Mouse (Mus musculus): Measurements from ENCODE around the gene Psip1.
"Not testable (repeated sequence)": the region's sequence is repeated elsewhere in the genome, so short reads cannot be mapped to it uniquely, and the experiment has no call there.

Psip1 gene

DNA sequence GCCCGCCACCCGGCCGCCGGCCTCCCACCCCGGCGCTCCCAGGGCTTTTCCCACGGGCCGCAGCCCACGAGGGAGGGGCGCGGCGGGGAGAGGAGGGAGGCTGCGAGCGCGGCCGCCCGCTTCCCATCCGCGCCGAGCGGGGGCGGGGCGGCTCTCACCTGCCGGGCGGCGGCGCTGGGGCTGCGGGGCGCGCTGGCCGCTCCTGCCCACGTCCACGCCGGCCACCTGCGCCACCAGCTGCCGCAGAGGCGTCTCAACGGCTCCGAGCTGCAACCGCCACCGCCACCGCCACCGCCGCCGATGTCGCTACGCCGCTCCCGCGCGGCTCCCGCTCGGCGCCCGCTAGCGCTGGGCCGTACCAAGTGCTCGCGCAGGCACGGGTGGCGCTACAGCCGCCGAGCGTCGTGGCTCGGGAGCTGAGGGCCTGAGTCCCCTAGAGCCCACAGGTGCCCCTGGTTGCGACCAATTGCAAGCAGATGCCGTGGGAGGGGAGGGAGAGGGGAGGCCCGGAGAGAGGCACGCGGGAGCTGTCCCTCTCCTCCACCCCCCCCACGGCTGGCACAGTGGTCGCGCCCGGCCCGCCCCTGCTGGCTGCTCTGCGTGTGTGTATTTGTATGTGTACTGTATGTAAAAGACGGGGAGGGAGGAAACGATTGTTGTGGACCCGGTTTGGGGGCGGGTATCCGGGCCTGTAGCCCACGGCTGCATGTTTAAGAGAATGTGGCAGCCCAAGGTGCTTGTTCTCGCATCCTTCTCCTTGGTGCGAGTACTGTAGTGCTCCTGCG lies at the start of gene Psip1:
TSS of gene Psip1 (minus strand) at position 343 of the 785 bp plus-strand sequence.
- peak; percentile 75 for DNase-seq (ENCODE audit: low read depth, low spot score)

DNA sequence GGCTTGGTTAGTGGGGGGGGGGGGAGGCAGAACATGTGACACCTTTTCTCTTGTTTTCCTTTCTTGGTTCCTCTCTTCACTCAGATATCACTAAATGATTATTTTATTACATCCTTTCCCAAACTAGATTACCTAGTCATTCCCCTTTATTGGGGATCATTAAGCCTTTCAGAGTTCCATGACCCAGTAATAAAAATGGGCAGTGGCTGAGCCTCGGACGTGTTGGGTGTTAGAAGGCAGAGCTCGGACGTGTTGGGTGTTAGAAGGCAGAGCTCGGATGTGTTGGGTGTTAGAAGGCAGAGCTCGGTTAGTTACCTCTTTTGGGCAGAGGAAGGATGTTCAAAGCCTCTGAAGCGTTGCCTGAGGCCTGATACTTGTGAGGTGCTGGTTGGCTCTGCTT lies 47.8 kb upstream of the Psip1 start:
- no peak for DNase-seq (ENCODE audit: low read depth, low spot score)

DNA sequence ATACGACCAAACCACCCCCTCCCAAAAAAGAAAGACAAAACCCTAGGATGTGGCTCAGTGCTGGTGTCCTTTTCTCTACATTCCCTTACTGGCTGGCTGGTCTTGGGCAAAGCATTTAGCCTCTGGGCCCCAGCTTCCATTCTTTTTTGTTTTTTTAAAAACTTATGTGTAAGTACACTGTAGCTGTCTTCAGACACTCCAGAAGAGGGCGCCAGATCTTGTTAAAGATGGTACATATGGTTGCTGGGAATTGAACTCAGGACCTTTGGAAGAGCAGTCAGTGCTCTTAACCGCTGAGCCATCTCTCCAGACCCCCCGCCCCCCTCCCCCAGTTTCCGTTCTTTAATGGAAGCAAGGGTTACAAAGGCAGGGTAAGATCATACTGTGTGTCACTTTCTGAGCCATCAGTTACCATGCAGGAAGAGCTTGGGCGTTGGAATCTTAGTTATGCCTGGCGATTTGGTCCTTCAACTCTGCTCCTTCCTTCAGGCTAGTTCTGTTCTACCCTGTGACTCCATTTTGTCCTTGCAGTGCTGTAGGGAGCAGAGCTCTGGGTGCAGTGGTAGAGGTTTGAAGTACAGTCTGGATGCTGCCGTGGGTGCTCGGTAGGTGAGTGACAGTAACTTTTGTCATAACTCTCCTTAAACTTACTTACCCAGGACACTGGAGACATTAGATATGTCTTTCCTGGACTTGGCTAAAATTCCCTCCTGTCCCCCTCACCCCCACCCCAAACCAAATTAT lies 47.1 kb upstream of the Psip1 start:
- DNase-seq (ENCODE audit: low read depth, low spot score): no peak

DNA sequence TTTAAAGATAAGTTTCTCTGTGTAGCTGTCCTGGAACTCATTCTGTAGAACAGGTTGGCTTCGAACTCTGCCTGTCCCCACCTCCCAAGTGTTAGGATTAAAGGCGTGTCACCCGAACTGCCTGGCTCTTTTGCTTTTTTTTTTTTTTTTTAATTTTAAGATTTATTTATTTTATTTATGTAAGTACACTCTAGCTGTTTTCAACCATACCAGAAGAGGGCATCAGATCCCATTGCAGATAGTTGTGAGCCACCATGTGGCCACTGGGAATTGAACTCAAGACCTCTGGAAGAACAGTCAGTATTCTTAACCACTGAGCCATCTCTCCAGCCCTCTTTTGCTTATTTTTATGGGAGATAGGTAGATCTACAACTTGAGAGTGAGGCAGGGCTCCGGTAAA lies 43.8 kb upstream of the Psip1 start:
- not testable (repeated sequence) for DNase-seq (ENCODE audit: low read depth, low spot score)

DNA sequence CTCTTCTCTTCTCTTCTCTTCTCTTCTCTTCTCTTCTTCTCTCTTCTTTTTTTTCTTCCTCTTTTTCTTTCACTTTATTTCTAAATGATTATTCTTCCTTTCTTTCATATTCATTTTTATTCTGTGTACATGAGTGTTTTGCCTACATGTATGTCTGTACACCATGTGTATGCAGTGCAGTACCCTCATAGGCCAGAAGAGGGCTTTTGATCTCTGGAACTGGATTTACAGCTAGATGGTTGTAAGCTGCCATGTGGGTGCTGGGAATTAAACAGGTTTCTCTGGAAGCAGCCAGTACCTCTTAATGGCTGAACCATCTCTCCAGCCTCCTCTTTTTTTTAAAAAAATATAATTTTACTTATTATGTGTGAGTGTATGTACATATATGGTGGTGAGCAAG lies 41.7 kb upstream of the Psip1 start:
- DNase-seq (ENCODE audit: low read depth, low spot score): no peak

DNA sequence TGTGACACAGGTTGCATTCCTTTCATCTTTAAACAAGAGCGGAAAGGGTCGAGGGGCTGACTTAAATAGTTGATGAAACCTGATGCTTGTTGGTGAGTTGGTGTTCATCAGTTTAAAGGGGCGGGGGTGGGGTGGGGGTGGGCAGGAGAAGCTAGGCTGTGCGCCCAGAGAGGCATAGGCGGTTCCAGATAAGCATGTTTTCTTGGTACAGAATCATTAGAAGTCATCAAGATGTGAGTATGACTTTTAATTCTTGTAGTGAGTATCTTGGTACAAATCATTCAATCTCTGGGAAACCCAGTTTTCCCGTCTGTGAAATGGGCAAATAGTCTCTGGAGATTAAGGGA lies 40.7 kb upstream of the Psip1 start:
- DNase-seq (ENCODE audit: low read depth, low spot score): no peak

DNA sequence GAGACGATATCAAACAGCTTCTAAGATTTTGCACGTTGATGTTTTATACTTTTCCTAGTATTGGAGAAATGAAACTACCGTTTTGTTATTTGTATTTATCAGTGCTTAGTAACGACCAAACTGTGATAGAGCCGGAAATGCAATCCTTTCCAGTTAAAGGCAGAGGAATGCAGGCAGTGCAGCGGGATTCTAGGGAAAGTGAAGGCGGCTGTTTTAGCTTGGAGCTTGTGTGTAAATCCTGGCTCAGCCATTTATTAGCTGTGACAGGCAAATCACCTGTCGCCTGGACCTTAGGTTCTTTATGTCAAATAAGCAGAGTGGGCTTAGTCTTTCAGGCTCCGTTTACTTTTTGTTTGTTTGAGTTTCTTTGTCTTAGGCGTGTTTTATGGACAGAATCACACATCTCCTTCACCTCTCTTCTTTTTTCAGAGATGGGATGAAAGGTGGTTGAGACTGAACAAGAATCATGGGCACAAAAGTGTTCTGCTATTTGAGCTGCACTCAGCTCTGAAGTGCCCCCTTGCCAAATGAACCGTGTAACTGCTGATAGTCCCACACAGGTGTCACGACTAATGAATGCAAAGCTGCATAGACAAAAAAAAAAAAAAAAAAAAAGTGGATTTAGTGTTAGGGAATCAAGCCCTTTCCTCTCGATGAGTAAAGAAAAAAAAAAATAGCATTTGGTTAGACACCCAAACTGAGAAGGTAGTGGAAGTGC lies 40.2 kb upstream of the Psip1 start:
- DNase-seq (ENCODE audit: low read depth, low spot score): no peak

DNA sequence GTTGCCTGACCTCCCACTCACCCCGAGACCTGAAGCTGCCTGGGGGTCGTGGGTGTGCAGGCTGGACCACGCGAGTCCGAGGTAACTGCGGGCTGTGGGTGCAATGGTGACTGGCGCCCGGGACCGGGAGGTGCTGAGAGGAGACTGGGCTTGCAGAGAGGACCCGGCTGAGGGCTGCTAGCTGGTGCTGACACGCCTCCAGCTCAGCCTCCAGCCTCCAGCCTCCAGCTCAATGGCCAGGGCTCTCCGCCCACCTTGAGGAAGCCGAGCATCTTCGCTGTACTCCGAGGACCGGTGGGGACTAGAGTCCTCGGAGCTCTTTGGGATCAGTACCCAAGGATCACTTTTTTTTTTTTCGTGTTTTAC lies 39.4 kb upstream of the Psip1 start:
- no peak for DNase-seq (ENCODE audit: low read depth, low spot score)

DNA sequence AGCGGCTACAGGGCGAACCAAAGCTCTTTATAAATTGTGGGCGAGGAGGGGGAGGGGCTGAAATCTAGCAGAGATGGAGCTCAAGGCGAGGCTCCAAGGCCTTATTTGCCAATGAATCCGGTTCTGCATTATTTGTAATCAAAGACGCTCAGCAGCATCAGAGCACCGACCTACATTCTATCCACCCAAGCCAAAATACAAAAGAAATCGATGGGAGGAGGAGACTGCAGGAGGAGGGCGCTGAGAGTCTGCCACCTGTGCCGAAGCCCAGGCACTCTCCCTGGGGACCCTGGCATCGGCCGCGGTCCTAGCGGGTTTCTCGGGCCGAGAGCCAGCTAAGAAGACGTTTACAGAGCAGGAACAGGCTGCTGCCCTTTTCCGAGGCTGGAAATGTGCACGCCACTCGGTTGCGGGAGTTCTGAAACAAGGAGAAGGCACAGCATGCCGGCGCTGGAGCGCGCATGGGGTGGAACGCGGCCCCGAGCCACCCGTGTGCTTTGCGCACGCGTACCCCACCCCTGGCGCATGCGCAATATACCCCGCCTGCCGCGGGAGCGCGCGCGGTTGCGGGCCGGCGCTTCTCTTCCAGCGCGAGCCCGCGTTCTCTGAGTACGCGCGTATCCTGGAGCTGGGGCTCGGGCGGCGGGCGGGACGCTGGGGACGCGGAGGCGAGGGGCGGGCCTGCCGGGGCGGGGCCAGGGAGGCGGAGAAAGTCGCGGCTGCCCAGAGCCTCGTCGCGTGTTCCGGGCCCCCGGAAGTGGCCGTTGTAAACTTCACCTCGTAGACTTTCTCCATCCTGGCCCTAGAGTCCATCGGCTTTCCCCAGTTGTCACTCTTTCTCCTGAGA lies 38.8 kb upstream of the Psip1 start, which contains the start of gene Ccdc171:
TSS of gene Ccdc171 (plus strand) at position 703 of the 847 bp plus-strand sequence.
- DNase-seq (ENCODE audit: low read depth, low spot score): peak; percentile 86

DNA sequence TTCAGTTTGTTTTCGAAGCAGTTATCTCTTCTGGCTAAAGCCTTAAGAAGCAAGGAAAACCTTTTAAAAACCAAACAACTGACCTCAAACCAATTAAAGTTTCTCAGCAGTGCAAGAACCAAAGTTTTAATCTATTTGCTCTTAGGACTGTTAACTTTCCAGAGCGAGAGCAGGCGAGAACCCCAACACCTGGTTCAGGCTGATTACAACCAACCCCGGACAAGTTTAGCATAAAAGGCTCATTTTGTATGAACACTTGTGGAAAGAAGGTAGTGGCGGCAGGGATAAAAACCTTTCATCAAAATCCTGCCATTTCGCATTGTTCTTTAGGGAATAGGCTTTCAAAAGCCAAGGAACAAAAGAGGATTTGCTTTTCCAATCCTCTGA lies 38.2 kb upstream of the Psip1 start:
- no peak for DNase-seq (ENCODE audit: low read depth, low spot score)

DNA sequence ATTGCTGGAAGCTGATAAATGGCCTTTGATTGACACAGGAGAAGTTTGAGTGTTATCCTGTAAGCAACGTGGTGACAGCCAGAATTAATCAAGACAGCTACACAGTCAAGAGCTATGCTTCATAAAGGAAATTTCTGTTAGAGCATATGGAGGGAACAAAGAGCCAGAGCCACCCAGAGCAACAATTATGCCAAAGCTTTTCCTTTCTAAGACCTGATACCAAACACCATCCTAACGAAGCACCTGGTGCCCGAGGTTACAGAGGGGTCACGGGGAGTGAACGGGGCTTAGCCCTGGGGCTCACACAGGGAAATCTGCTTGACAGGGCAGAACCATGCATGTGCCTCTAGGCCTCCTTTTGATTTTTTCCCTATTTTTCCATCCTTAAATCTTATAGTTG lies 35.8 kb upstream of the Psip1 start:
- DNase-seq (ENCODE audit: low read depth, low spot score): no peak

DNA sequence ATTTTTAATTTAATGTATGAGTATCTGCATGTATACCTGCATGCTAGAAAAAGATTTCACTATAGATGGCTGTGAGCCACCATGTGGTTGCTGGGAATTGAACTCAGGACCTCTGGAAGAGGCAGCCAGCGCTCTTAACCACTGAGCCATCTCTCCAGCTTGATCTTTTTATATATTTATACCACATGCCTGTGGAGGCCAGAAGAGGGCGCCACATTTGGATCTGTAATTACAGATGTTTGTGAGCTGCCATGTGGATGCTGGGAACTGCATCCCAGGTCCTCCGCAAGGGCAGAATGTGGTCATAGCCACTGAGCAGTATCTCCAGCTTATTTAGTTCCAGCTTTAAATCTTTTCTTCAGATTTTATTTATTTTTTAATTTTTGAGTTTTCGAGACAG lies 34.0 kb upstream of the Psip1 start:
- no peak for DNase-seq (ENCODE audit: low read depth, low spot score)

DNA sequence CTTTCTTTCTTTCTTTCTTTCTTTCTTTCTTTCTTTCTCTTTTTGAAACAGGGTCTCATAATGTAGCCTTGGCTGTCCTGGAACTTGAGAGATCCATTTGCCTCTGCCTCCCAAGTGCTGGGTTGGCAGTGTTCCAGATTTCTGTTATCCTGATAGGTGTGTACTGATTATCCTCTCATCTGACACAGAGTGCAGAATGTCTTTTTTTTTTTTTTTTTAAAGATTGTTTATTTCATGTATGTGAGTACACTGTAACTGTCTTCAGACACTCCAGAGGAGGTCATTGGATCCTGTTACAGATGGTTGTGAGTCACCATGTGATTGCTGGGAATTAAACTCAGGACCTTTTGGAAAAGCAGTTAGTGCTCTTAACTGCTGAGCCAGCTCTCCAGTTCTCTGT lies 33.5 kb upstream of the Psip1 start:
- no peak for DNase-seq (ENCODE audit: low read depth, low spot score)

DNA sequence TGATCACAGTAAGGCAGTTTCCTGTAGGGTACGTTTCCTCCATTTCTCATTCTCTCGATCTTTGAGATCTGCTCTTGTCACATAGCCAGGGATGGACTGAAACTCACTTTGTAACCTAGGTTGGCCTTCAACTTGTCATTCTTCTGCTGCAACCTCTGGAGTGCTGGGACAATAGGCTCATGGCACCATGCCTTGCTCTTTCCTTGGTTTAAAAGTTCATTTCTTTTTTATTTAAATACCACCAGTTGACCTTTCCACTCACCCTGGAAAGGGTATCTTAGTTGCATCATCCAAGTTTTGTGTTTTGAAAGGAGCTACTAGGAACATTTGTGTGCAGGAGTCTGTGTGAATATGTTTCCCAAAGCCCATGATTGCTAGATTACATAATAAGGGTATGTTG lies 32.9 kb upstream of the Psip1 start:
- no peak for DNase-seq (ENCODE audit: low read depth, low spot score)

DNA sequence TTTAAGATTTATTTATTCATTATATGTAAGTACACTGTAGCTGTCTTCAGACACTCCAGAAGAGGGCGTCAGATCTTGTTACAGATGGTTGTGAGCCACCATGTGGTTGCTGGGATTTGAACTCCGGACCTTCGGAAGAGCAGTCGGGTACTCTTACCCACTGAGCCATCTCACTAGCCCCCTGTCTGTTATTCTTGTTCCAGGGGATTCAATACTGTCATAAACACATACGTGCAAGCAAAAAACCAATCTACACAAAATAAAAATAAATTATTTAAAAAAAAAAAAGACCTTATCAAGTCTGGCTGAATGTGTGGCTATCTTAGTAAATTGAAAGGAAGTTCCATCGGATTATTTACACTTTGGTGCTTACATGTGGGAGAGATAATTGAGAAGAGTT lies 29.9 kb upstream of the Psip1 start:
- not testable (repeated sequence) for DNase-seq (ENCODE audit: low read depth, low spot score)

DNA sequence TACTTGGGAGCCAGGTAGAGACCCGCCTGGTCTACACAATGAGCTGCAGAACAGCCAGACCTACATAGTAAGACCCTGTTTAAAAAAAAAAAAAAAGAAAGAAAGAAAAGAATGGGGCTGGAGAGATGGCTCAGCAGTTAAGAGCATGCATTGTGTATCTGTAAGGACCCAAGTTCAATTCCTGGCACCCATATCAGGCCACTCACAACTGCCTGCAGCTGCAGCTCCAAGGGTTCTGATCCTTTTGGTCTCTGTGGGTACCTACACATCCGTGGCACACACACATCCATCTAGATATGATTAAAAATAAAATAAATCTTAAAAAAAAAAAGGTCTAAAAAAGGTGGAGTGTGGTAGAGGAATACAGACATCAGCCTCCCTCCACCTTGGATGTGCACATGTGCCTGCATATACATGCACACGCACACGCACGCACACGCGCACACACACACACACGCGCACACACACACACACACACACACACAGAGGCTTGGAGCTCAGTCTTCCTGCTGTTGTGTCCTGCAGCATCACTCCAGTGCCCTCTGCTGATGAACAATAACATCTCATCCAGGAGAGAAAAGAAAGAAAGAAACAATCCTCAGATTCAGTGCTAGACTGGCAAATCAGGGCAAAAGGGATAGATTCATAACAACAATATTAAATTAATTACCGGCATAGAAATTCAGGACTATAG lies 28.9 kb upstream of the Psip1 start:
- DNase-seq (ENCODE audit: low read depth, low spot score): no peak

DNA sequence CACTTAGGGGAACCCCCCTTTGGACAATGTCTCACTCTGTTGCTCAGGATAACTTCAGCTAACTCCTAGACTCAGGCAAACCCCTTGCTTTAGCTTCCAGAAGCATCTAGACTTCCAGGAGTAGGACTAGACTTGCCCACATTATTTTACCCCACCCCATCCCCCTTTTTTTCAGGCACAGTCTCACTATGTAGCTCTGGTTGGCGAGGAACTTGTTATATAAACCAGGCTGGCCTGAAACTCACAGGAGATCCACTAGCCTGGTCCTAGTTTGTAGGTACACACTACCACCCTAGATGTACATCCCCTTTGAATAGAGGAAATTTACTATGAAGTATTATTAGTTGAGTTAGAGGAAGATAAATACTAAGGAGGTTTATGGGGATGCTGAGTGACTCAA lies 27.9 kb upstream of the Psip1 start:
- no peak for DNase-seq (ENCODE audit: low read depth, low spot score)

DNA sequence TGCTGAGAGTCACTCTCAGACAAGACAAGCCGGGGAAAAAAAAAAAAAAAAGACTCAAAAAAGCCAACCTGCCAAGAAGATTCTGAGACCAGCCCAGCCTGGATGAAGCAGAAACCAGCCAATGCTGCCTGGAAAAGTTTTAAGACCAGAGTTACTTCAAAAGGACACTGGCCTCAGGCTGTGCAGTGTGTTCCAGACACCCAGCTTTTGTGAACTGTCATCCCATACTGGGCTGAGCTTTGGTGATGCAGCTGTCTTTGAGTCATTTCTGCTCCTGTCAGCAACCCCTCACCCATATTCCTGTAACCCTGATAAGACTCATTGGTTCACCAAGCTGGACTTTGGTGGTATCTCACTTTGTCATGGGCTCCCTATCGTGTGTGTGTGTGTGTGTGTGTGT lies 26.4 kb upstream of the Psip1 start:
- DNase-seq (ENCODE audit: low read depth, low spot score): no peak

DNA sequence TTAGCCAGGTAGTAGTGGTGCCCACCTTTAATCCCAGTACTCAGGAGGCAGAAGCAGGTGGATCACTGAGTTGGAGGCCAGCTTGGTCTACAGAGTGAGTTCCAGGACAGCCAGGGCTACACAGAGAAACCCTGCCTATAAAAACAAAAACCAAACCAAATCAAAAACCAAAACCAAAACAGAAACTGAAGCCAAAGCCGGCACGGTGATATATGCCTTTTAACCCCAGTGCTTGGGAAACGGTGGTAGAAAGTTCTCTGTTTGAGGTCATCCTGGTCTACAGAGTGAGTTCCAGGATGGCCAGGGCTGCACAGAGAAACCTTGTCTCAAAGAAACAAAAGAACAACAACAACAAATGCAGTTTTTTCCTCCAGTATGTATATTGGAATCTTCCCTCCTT lies 26.0 kb upstream of the Psip1 start:
- DNase-seq (ENCODE audit: low read depth, low spot score): no peak

DNA sequence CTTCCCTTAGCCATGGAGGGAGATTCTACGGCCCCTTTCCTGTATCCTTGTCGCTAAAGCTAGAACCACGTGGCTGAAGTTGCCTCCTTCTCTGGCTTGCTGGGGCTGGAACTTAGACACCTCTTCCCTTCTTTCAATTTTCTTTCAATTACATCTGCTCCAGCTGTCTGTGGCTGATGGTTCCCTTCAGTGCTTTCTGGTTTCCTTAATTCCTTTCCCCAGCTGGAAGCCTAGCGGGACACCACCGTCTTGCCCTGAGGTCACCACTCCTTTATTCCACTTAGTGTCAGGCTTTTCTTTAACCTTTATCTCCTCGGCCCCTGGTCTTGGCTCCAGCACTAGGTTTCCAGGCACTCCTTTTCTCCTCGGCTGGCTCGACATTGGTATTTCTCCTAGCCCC lies 24.8 kb upstream of the Psip1 start:
- DNase-seq (ENCODE audit: low read depth, low spot score): no peak

DNA sequence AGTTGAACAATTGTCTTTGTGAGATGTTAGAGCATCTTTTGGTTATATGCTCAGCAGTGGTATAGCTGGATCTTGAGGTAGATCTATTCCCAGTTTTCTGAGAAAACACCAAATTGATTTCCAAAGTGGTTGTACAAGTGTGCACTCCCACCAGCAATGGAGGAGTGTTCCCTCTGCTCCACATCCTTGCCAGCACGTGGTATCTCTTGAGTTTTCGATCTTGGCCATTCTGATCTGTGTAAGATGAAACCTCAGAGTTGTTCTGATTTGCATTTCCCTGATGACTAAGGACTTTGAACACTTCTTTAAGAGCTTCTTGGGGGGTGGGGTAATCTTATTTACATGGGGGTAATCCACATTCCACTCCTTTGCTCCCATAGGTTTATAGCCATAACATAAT lies 23.3 kb upstream of the Psip1 start:
- DNase-seq (ENCODE audit: low read depth, low spot score): no peak
